ENCODE assay signal across 8 mouse cellular contexts in genomic region chr4:141425484-141426479, GRCm38 (mm10). TPM values are rescaled to one million over a fixed set of nuclear protein-coding genes. Genes with fewer than 3 reads are reported as not detected.
DNase-seq lines count a peak whose midpoint lies in the region; ATAC-seq lines count a peak whose summit lies in the region.

No protein-coding gene starts in this region.

- WGBS in hindbrain, embryonic 15.5 days = 3% methylated on average over 36 of the region's 36 CpGs

- H3K36me3 ChIP-seq in hindbrain, embryonic 15.5 days = no peaks in the 10 kb centered on the region

- H3K9ac ChIP-seq in hindbrain, embryonic 15.5 days = peak overlapping the region; percentile 59

- ATAC-seq in hindbrain, embryonic 15.5 days (ENCODE audit: low FRiP score, low read depth) = peak; percentile 94

- H3K27ac ChIP-seq in hindbrain, embryonic 15.5 days (replicated peaks) = peak overlapping the region; percentile 66

- H3K4me1 ChIP-seq in hindbrain, embryonic 15.5 days (replicated peaks) = peaks cover 17% of the 10 kb centered on the region

- H3K27me3 ChIP-seq in hindbrain, embryonic 15.5 days = 0 out of 2 replicates have a peak, but pooled peaks cover 6% of the 10 kb centered on the region

- peak; percentile 92 for DNase-seq in NIH3T3 (ENCODE audit: low read depth)
- peak; percentile 53 for DNase-seq in cerebellum, adult 9-10 months
- DNase-seq in frontal cortex, postnatal 14 days (ENCODE audit: low spot score in 2 of 2) = peak; percentile 60 to 73
- DNase-seq in layer of hippocampus, postnatal 25 days (ENCODE audit: extremely low spot score in 1 of 2, low spot score in 1 of 2) = peak; percentile 34 to 40
- DNase-seq in lung, postnatal 10 days = peak; percentile 75
- peak; percentile 67 for DNase-seq in right cerebral cortex, postnatal 14 days
- no peak for DNase-seq in ovary, postnatal 14 days (ENCODE audit: low spot score)

- peak overlapping the region; percentile 47 for H3K4me3 ChIP-seq in hindbrain, embryonic 15.5 days

- H3K9me3 ChIP-seq in hindbrain, embryonic 15.5 days = no peaks in the 10 kb centered on the region

- H3K4me2 ChIP-seq in hindbrain, embryonic 15.5 days = peak overlapping the region; percentile 80

RNA-seq across cellular contexts. Expression of gene Hspb7, which starts 5.2 kb away (rescaled TPM):
- polyA plus RNA-seq in hindbrain, embryonic 15.5 days (2015; fragmentation: Nextera tagmentation; extraction: Ambion mirVana) = not detected in 2 replicates
- not detected for total RNA-seq in layer of hippocampus, postnatal 25 days (2021)

RNA-seq across cellular contexts. Expression of gene Clcnkb, which starts 10.0 kb away (rescaled TPM):
- not detected in 2 replicates for polyA plus RNA-seq in hindbrain, embryonic 15.5 days (2015; fragmentation: Nextera tagmentation; extraction: Ambion mirVana)
- not detected for total RNA-seq in layer of hippocampus, postnatal 25 days (2021)

RNA-seq across cellular contexts. Expression of gene Srarp, which starts 10.1 kb away (rescaled TPM):
- 0.39 TPM in 1 of 2 replicates, not detected in the other for polyA plus RNA-seq in hindbrain, embryonic 15.5 days (2015; fragmentation: Nextera tagmentation; extraction: Ambion mirVana)
- total RNA-seq in layer of hippocampus, postnatal 25 days (2021) = 1 to 10 TPM; 3.5 to 4.7 TPM

RNA-seq across cellular contexts. Expression of gene Zbtb17, which starts 18.7 kb away (rescaled TPM):
- 39.7 and 42.7 TPM in 2 replicates for polyA plus RNA-seq in hindbrain, embryonic 15.5 days (2015; fragmentation: Nextera tagmentation; extraction: Ambion mirVana)
- 10 to 100 TPM; 32.2 to 33.6 TPM for total RNA-seq in layer of hippocampus, postnatal 25 days (2021)

RNA-seq across cellular contexts. Expression of gene Clcnka, which starts 27.3 kb away (rescaled TPM):
- polyA plus RNA-seq in hindbrain, embryonic 15.5 days (2015; fragmentation: Nextera tagmentation; extraction: Ambion mirVana) = 0.52 and 0.65 TPM in 2 replicates
- under 1 TPM in 1 of 2 experiments, not detected in 1; 0.23 TPM for total RNA-seq in layer of hippocampus, postnatal 25 days (2021)
